Mouse (Mus musculus): ENCODE measurements at regions not wholly inside any gene's neighbourhood (a gene's known extent, or its start where the extent isn't known, plus 50 kb on each side); places are given as distances from the start of the nearest gene placed in this dataset.

GRCm38 (mm10) chr2:21129621-21130020 is 75.5 kb downstream of the Enkur start:
- DNase-seq (ENCODE audit: extremely low spot score in 1 of 2, low spot score in 2 of 2) = no peak
- Histone ChIP-seq H3K27ac (no peak overlapping the region), H3K4me3 (no peak overlapping the region)
- intact Hi-C loops (cut with DNase I) = no loop called here
- no peak for TF ChIP-seq CTCF (IDR thresholded peaks at IDR 0.05)

GRCm38 (mm10) chr2:21126531-21126930 is 78.6 kb downstream of the Enkur start:
- Histone ChIP-seq H3K27ac (no peak overlapping the region), H3K4me3 (no peak overlapping the region)
- intact Hi-C loops (cut with DNase I) = no loop called here
- no peak for TF ChIP-seq CTCF (IDR thresholded peaks at IDR 0.05)
- no peak for DNase-seq (ENCODE audit: extremely low spot score in 1 of 2, low spot score in 2 of 2)

- no peak for TF ChIP-seq CTCF (IDR thresholded peaks at IDR 0.05)
- Histone ChIP-seq H3K27ac (no peak overlapping the region), H3K4me3 (no peak overlapping the region)
- DNase-seq (ENCODE audit: extremely low spot score in 1 of 2, low spot score in 2 of 2) = no peak
- intact Hi-C loops (cut with DNase I) = no loop called here
These were observed 82.7 kb downstream of the Enkur start for GRCm38 (mm10) chr2:21122421-21122820.

GRCm38 (mm10) chr2:21121663-21122062 is 83.5 kb downstream of the Enkur start:
- no peak for DNase-seq (ENCODE audit: extremely low spot score in 1 of 2, low spot score in 2 of 2)
- no peak overlapping the region for H3K27ac ChIP-seq
- intact Hi-C loops (cut with DNase I) = no loop called here
- TF ChIP-seq CTCF (IDR thresholded peaks at IDR 0.05) = no peak
- no peak overlapping the region for H3K4me3 ChIP-seq

- intact Hi-C loops (cut with DNase I) = no loop called here
- no peak for DNase-seq (ENCODE audit: extremely low spot score in 1 of 2, low spot score in 2 of 2)
- TF ChIP-seq CTCF (IDR thresholded peaks at IDR 0.05) = no peak; the same call in none of the 2 replicates
These were observed 88.3 kb downstream of the Enkur start for GRCm38 (mm10) chr2:21116817-21117216.

GRCm38 (mm10) chr2:21111527-21111926 is 93.6 kb downstream of the Enkur start:
- H3K4me3 ChIP-seq = no peak overlapping the region
- no peak for TF ChIP-seq CTCF (IDR thresholded peaks at IDR 0.05)
- DNase-seq (ENCODE audit: extremely low spot score in 1 of 2, low spot score in 2 of 2) = no peak
- intact Hi-C loops (cut with DNase I) = no loop called here
- no peak overlapping the region for H3K27ac ChIP-seq

More at GRCm38 (mm10) chr2:21116817-21117216, 88.3 kb downstream of the Enkur start:
- no peak overlapping the region for H3K27ac ChIP-seq
- no peak overlapping the region for H3K4me3 ChIP-seq

- DNase-seq (ENCODE audit: extremely low spot score in 1 of 2, low spot score in 2 of 2) = no peak
- H3K27ac ChIP-seq = no peak overlapping the region
- TF ChIP-seq CTCF (IDR thresholded peaks at IDR 0.05) = no peak
- intact Hi-C loops (cut with DNase I) = no loop called here
- H3K4me3 ChIP-seq = no peak overlapping the region
These were observed 104.8 kb downstream of the Enkur start for GRCm38 (mm10) chr2:21100248-21100808.

GRCm38 (mm10) chr2:21091058-21091971 is 113.8 kb downstream of the Enkur start:
- Histone ChIP-seq H3K27ac (peak overlapping the region; percentile 1; the same call in 1 of the 2 replicates), H3K4me3 (no peak overlapping the region)
- intact Hi-C loops (cut with DNase I) = loop anchor here (1.0 to 5.0 kb wide), 2 partner anchors 36 to 124 kb away; partner anchors contain the start of gene Arhgap21
- no peak for TF ChIP-seq CTCF (IDR thresholded peaks at IDR 0.05)
- DNase-seq (ENCODE audit: extremely low spot score in 1 of 2, low spot score in 2 of 2) = peak; percentile 22 to 49

- intact Hi-C loops (cut with DNase I) = no loop called here
- H3K27ac ChIP-seq = no peak overlapping the region
- TF ChIP-seq CTCF (IDR thresholded peaks at IDR 0.05) = no peak
- no peak overlapping the region for H3K4me3 ChIP-seq
- no peak for DNase-seq (ENCODE audit: extremely low spot score in 1 of 2, low spot score in 2 of 2)
These were observed 116.8 kb upstream of the Arhgap21 start for GRCm38 (mm10) chr2:21085517-21085916.

GRCm38 (mm10) chr2:21067292-21067850 is 98.7 kb upstream of the Arhgap21 start:
- Histone ChIP-seq H3K27ac (no peak overlapping the region), H3K4me3 (no peak overlapping the region)
- no peak for TF ChIP-seq CTCF (IDR thresholded peaks at IDR 0.05)
- intact Hi-C loops (cut with DNase I) = no loop called here
- no peak for DNase-seq (ENCODE audit: extremely low spot score in 1 of 2, low spot score in 2 of 2)

GRCm38 (mm10) chr2:21060347-21060650 is 91.6 kb upstream of the Arhgap21 start:
- no peak for DNase-seq (ENCODE audit: extremely low spot score in 1 of 2, low spot score in 2 of 2)
- TF ChIP-seq CTCF (IDR thresholded peaks at IDR 0.05) = no peak
- intact Hi-C loops (cut with DNase I) = no loop called here
- no peak overlapping the region for H3K4me3 ChIP-seq
- no peak overlapping the region; the same call in 1 of the 2 replicates for H3K27ac ChIP-seq
